Mouse (Mus musculus) MEL (cell line): ENCODE measurements around the gene Iqsec3. TPM values are rescaled to one million over a fixed set of nuclear protein-coding genes. Genes with fewer than 3 reads are reported as not detected.

Experiments used
- DNase-seq: peaks from one replicate; pipeline ENCODE4 v3.0.0; 2011; ENCODE audit warnings: low read depth, low spot score
- H3K27ac ChIP-seq: 2 replicates; pipeline ENCODE4 v1.5.1; 2012; ENCODE audit warnings: low read depth, mild to moderate bottlenecking, control low read depth, low read length, moderate library complexity; ENCODE audit not compliant: control insufficient read depth
- H3K27me3 ChIP-seq, 2 experiments: fragments of 150-350 bp in 1 of 2; sonication (generic) in 1 of 2; 2 replicates each; pipeline ENCODE4 v1.6.1; 2012; ENCODE audit warnings: low read length in 2 of 2, mild to moderate bottlenecking in 2 of 2, improper control_type of control experiment in 1 of 2, moderate library complexity in 1 of 2; ENCODE audit not compliant: insufficient read depth in 2 of 2, control insufficient read depth in 1 of 2
- H3K36me3 ChIP-seq, 2 experiments: 2 replicates each; pipeline ENCODE4 v1.6.1; 2012 to 2014; ENCODE audit warnings: low read length in 2 of 2, improper control_type of control experiment in 1 of 2, inconsistent platforms in 1 of 2, mild to moderate bottlenecking in 1 of 2; ENCODE audit not compliant: insufficient read depth in 2 of 2, control insufficient read depth in 1 of 2
- H3K4me1 ChIP-seq, 2 experiments: fragments of 150-350 bp in 1 of 2; sonication (generic) in 1 of 2; 2 replicates each; pipeline ENCODE4 v1.6.1; 2012; ENCODE audit warnings: low read length in 2 of 2, improper control_type of control experiment in 1 of 2, mild to moderate bottlenecking in 1 of 2; ENCODE audit not compliant: insufficient read depth in 2 of 2, control insufficient read depth in 1 of 2
- H3K4me3 ChIP-seq, 2 experiments: fragments of 150-350 bp in 1 of 2; sonication (generic) in 1 of 2; 2 replicates each; pipeline ENCODE4 v1.5.1; 2012; ENCODE audit warnings: low read depth in 2 of 2, low read length in 2 of 2, mild to moderate bottlenecking in 2 of 2, moderate library complexity in 2 of 2, control low read depth in 1 of 2, improper control_type of control experiment in 1 of 2; ENCODE audit not compliant: control insufficient read depth in 1 of 2, insufficient read depth in 1 of 2
- H3K79me2 ChIP-seq: 2 replicates; pipeline ENCODE4 v1.6.1; 2012; ENCODE audit warnings: mild to moderate bottlenecking, low read length, moderate library complexity; ENCODE audit not compliant: control insufficient read depth, poor library complexity, insufficient read depth
- H3K9ac ChIP-seq: 2 replicates; pipeline ENCODE4 v1.6.1; 2012; ENCODE audit warnings: low read depth, mild to moderate bottlenecking, control low read depth, low read length, moderate library complexity; ENCODE audit not compliant: control insufficient read depth, poor library complexity, severe bottlenecking
- H3K9me3 ChIP-seq: fragments of 150-350 bp; sonication (generic); replicated peaks from 2 replicates; pipeline ENCODE4 v1.6.1; 2012; ENCODE audit warnings: mild to moderate bottlenecking, low read length, improper control_type of control experiment, moderate library complexity; ENCODE audit not compliant: insufficient read depth
- CHD1 ChIP-seq: IDR thresholded peaks from 2 replicates; pipeline ENCODE4 v1.6.1; 2012; ENCODE audit warnings: low read depth, mild to moderate bottlenecking, inconsistent platforms, low read length, improper control_type of control experiment
- CTCF ChIP-seq, 3 experiments: IDR thresholded peaks in 2 of 3; conservative IDR thresholded peaks in 1 of 3; 2 replicates each; pipeline ENCODE4 v1.5.1; 2011 to 2012; ENCODE audit warnings: low read length in 3 of 3, low read depth in 2 of 3, mild to moderate bottlenecking in 2 of 3, improper control_type of control experiment in 1 of 3, inconsistent platforms in 1 of 3, mixed read lengths in 1 of 3, moderate library complexity in 1 of 3; ENCODE audit not compliant: control insufficient read depth in 1 of 3, insufficient read depth in 1 of 3, poor library complexity in 1 of 3, severe bottlenecking in 1 of 3
- EP300 ChIP-seq, 2 experiments: IDR thresholded peaks; 2 replicates each; pipeline ENCODE4 v1.6.1; 2011; ENCODE audit warnings: improper control_type of control experiment in 2 of 2, low read length in 2 of 2, low read depth in 1 of 2, mild to moderate bottlenecking in 1 of 2
- GATA1 ChIP-seq: IDR thresholded peaks from 2 replicates; pipeline ENCODE4 v1.6.1; 2011; ENCODE audit warnings: low read depth, low read length, improper control_type of control experiment
- HCFC1 ChIP-seq: IDR thresholded peaks from 2 replicates; pipeline ENCODE4 v1.6.1; 2012; ENCODE audit warnings: low read depth, mild to moderate bottlenecking, inconsistent platforms, low read length, improper control_type of control experiment, moderate library complexity
- KAT2A ChIP-seq: conservative IDR thresholded peaks from 2 replicates; pipeline ENCODE4 v1.6.1; 2012; ENCODE audit warnings: low read depth, low read length, improper control_type of control experiment, inconsistent platforms
- MAFK ChIP-seq: IDR thresholded peaks from 2 replicates; pipeline ENCODE4 v1.6.1; 2011; ENCODE audit warnings: low read depth, mild to moderate bottlenecking, low read length, improper control_type of control experiment, borderline replicate concordance
- MAX ChIP-seq: IDR thresholded peaks from 2 replicates; pipeline ENCODE4 v1.6.1; 2011; ENCODE audit warnings: low read length, improper control_type of control experiment
- MYB ChIP-seq: IDR thresholded peaks from 2 replicates; pipeline ENCODE4 v1.6.1; 2011; ENCODE audit warnings: mild to moderate bottlenecking, low read depth, low read length, improper control_type of control experiment
- MYC ChIP-seq: IDR thresholded peaks from 2 replicates; pipeline ENCODE4 v1.6.1; 2011; ENCODE audit warnings: low read depth, mild to moderate bottlenecking, low read length, improper control_type of control experiment, moderate library complexity
- NRF1 ChIP-seq: IDR thresholded peaks from 2 replicates; pipeline ENCODE4 v1.6.1; 2014; ENCODE audit warnings: low read depth, mild to moderate bottlenecking, inconsistent platforms, low read length, improper control_type of control experiment, moderate library complexity; ENCODE audit not compliant: poor library complexity, insufficient read depth, severe bottlenecking
- POLR2A ChIP-seq, 2 experiments: IDR thresholded peaks; 2 replicates each; pipeline ENCODE4 v1.6.1; 2011 to 2012; ENCODE audit warnings: low read length in 2 of 2, mild to moderate bottlenecking in 2 of 2, control low read depth in 1 of 2, improper control_type of control experiment in 1 of 2, low read depth in 1 of 2, moderate library complexity in 1 of 2; ENCODE audit not compliant: control insufficient read depth in 1 of 2, insufficient read depth in 1 of 2, poor library complexity in 1 of 2
- RAD21 ChIP-seq: IDR thresholded peaks from 2 replicates; pipeline ENCODE4 v1.6.1; 2011; ENCODE audit warnings: mild to moderate bottlenecking, low read depth, low read length, improper control_type of control experiment
- RCOR1 ChIP-seq: IDR thresholded peaks from 2 replicates; pipeline ENCODE4 v1.6.1; 2012; ENCODE audit warnings: low read depth, mild to moderate bottlenecking, inconsistent platforms, low read length, improper control_type of control experiment
- SIN3A ChIP-seq: IDR thresholded peaks from 2 replicates; pipeline ENCODE4 v1.6.1; 2012; ENCODE audit warnings: low read length, improper control_type of control experiment, inconsistent platforms
- SMC3 ChIP-seq: IDR thresholded peaks from 2 replicates; pipeline ENCODE4 v1.6.1; 2011; ENCODE audit warnings: low read depth, low read length, improper control_type of control experiment
- TBP ChIP-seq: IDR thresholded peaks from 2 replicates; pipeline ENCODE4 v1.8.0; 2011; ENCODE audit warnings: low read depth, low read length, improper control_type of control experiment
- USF1 ChIP-seq: IDR thresholded peaks from 2 replicates; pipeline ENCODE4 v1.6.1; 2014; ENCODE audit warnings: low read depth, mild to moderate bottlenecking, inconsistent platforms, low read length, improper control_type of control experiment, moderate library complexity
- USF2 ChIP-seq, 2 experiments: IDR thresholded peaks; 2 replicates each; pipeline ENCODE4 v1.6.1; 2011 to 2012; ENCODE audit warnings: improper control_type of control experiment in 2 of 2, low read length in 2 of 2, borderline replicate concordance in 1 of 2, inconsistent platforms in 1 of 2, low read depth in 1 of 2, mild to moderate bottlenecking in 1 of 2; ENCODE audit not compliant: insufficient read depth in 1 of 2
- ZC3H11A ChIP-seq: IDR thresholded peaks from 2 replicates; pipeline ENCODE4 v1.6.1; 2012; ENCODE audit warnings: low read depth, mild to moderate bottlenecking, inconsistent platforms, low read length, improper control_type of control experiment
- ZMIZ1 ChIP-seq: IDR thresholded peaks from 2 replicates; pipeline ENCODE4 v1.6.1; 2012; ENCODE audit warnings: low read depth, mild to moderate bottlenecking, inconsistent platforms, low read length, improper control_type of control experiment, moderate library complexity
- ZNF384 ChIP-seq: IDR thresholded peaks from 2 replicates; pipeline ENCODE4 v1.6.1; 2012; ENCODE audit warnings: low read depth, mild to moderate bottlenecking, inconsistent platforms, low read length, improper control_type of control experiment
- polyA plus RNA-seq, 2 experiments: library from polyadenylated mRNA; stranded (reverse) in 1 of 2; unstranded in 1 of 2; fragments of >175 nt in 1 of 2; fragments of >200 nt in 1 of 2; gene quantifications; 2 replicates each; pipeline versions ENCODE4 v1.2.1 to v1.2.4; 2012; ENCODE audit warnings: low replicate concordance in 2 of 2, low read depth in 1 of 2; ENCODE audit not compliant: insufficient read length in 2 of 2, insufficient read depth in 1 of 2, missing spikeins in 1 of 2
- total RNA-seq: library from RNA; depleted of rRNA; stranded (reverse); fragments of 300-350 nt; gene quantifications from 2 replicates; pipeline ENCODE4 v1.2.3, GENCODE M21; 2012

Gene Iqsec3
- total and polyA plus RNA-seq, 3 experiments, result 0.04 TPM; not detected in 2

GRCm38 (mm10) chr6:121356041-121356440 lies 117.4 kb downstream of the Iqsec3 start:
- no peaks in the 10 kb centered on the region for H3K4me1 ChIP-seq
- no peak overlapping the region for H3K9ac ChIP-seq
- no peak overlapping the region for H3K27ac ChIP-seq
- no peaks in the 10 kb centered on the region for H3K27me3 ChIP-seq
- DNase-seq, result no peak
- no peak overlapping the region for H3K4me3 ChIP-seq
- no peaks in the 10 kb centered on the region for H3K79me2 ChIP-seq
- H3K36me3 ChIP-seq, result no peaks in the 10 kb centered on the region
- H3K9me3 ChIP-seq, result no peaks in the 10 kb centered on the region
- TF ChIP-seq MYC, result no peak
- TF ChIP-seq MAX, result no peak
- no peak for TF ChIP-seq SIN3A
- no peak for TF ChIP-seq TBP
- no peak for TF ChIP-seq HCFC1

GRCm38 (mm10) chr6:121352276-121352675 lies 121.2 kb downstream of the Iqsec3 start:
- Histone ChIP-seq H3K36me3 (no peaks in the 10 kb centered on the region), H3K9me3 (no peaks in the 10 kb centered on the region), H3K9ac (no peak overlapping the region), H3K4me3 (no peak overlapping the region), H3K79me2 (no peaks in the 10 kb centered on the region), H3K4me1 (no peaks in the 10 kb centered on the region), H3K27ac (no peak overlapping the region), H3K27me3 (no peaks in the 10 kb centered on the region)
- DNase-seq, result no peak
- TF ChIP-seq SMC3 (no peak), USF1 (no peak), RAD21 (no peak), MAFK (no peak), SIN3A (no peak), MYC (no peak), RCOR1 (no peak), GATA1 (no peak), EP300 (IDR thresholded peaks at IDR 0.05; ENCODE audit: low read depth in 1 of 2, low read length in 2 of 2) (no peak), USF2 (IDR thresholded peaks at IDR 0.05; ENCODE audit: borderline replicate concordance in 1 of 2, insufficient read depth in 1 of 2, low read depth in 1 of 2, low read length in 2 of 2) (no peak), NRF1 (no peak)

GRCm38 (mm10) chr6:121346428-121346827 lies 127.0 kb downstream of the Iqsec3 start:
- H3K4me1 ChIP-seq, result no peaks in the 10 kb centered on the region
- no peak overlapping the region for H3K27ac ChIP-seq
- no peaks in the 10 kb centered on the region for H3K79me2 ChIP-seq
- TF ChIP-seq SMC3, result no peak
- TF ChIP-seq MYC, result no peak
- no peak for TF ChIP-seq MAX
- TF ChIP-seq CHD1, result no peak
- TF ChIP-seq SIN3A, result no peak
- no peak for TF ChIP-seq ZC3H11A
- no peak for TF ChIP-seq NRF1
- TF ChIP-seq GATA1, result no peak
- no peak for TF ChIP-seq CTCF (IDR thresholded peaks at IDR 0.05 in 2 of 3, conservative IDR thresholded peaks at IDR 0.05 in 1 of 3; ENCODE audit: control insufficient read depth in 1 of 3, insufficient read depth in 1 of 3, low read depth in 2 of 3, low read length in 3 of 3, poor library complexity in 1 of 3, severe bottlenecking in 1 of 3)
- no peak for TF ChIP-seq USF1
- no peak for TF ChIP-seq ZNF384
- no peak for TF ChIP-seq POLR2A (IDR thresholded peaks at IDR 0.05; ENCODE audit: control insufficient read depth in 1 of 2, insufficient read depth in 1 of 2, low read depth in 1 of 2, low read length in 2 of 2, poor library complexity in 1 of 2)
- no peak for TF ChIP-seq ZMIZ1
- TF ChIP-seq MAFK, result no peak
- no peak for TF ChIP-seq MYB
- TF ChIP-seq KAT2A, result no peak
- TF ChIP-seq, all 39 proteins: peak for 0
- no peak for DNase-seq
- Histone ChIP-seq H3K36me3 (no peaks in the 10 kb centered on the region), H3K9ac (no peak overlapping the region), H3K4me3 (no peak overlapping the region), H3K27me3 (no peaks in the 10 kb centered on the region), H3K9me3 (no peaks in the 10 kb centered on the region)
